In the genomic region with DNA sequence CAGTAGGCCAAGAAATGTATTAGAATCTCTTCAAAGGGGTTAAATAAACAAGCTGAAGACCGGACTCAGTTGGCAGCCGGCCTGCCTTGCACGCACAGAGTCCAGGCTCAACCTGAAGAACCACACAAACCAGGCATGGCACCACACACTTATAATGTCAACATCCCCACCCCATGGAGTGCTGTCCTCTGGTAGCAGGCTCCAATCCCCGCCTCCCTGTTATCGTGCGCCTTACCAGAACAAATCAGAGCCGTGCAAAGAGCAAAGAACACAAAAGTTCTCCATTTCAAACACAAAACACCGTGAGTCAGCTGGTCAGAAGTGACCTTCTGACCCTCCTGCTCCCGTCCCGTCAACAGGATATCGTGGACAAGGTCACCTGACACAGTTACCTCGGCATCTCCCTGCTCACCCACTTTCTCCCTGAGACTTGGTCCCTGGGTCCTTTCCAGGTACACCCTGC, we compare ENCODE assay signal across 11 mouse cellular contexts. TPM values are rescaled to one million over a fixed set of nuclear protein-coding genes. Genes with fewer than 3 reads are reported as not detected.
DNase-seq lines count a peak whose midpoint lies in the region; ATAC-seq lines count a peak whose summit lies in the region.
"Had no signal": no experiment of that assay in that cellular context is flagged by ENCODE, and none has a peak within 500 bp of the region (broad histone marks: within the 10 kb centered on the region; RNA-seq: fewer than 3 reads in every experiment).

No protein-coding gene starts in this region.

- H3K27me3 ChIP-seq in limb, embryonic 15.5 days: no peaks in the 10 kb centered on the region
- no peaks in the 10 kb centered on the region for H3K27me3 ChIP-seq in limb, embryonic 10.5 days (ENCODE audit: low read depth, poor library complexity, severe bottlenecking)
- no peaks in the 10 kb centered on the region for H3K27me3 ChIP-seq in intestine, embryonic 14.5 days (replicated peaks; ENCODE audit: control insufficient read depth, insufficient read depth, low read length)
- no peaks in the 10 kb centered on the region for H3K27me3 ChIP-seq in liver, embryonic 12.5 days (replicated peaks)
- H3K27me3 ChIP-seq in stomach, embryonic 15.5 days (replicated peaks): no peaks in the 10 kb centered on the region

- H3K9ac ChIP-seq in limb, embryonic 15.5 days: no peak overlapping the region
- no peak overlapping the region for H3K9ac ChIP-seq in intestine, embryonic 14.5 days (ENCODE audit: low read length)
- H3K9ac ChIP-seq in liver, embryonic 12.5 days: no peak overlapping the region
- no peak overlapping the region for H3K9ac ChIP-seq in stomach, embryonic 15.5 days

- no peaks in the 10 kb centered on the region for H3K9me3 ChIP-seq in limb, embryonic 15.5 days
- H3K9me3 ChIP-seq in limb, embryonic 10.5 days (replicated peaks): no peaks in the 10 kb centered on the region
- no peaks in the 10 kb centered on the region for H3K9me3 ChIP-seq in intestine, embryonic 14.5 days (ENCODE audit: control insufficient read depth, low read length)
- H3K9me3 ChIP-seq in liver, embryonic 12.5 days (replicated peaks): no peaks in the 10 kb centered on the region
- no peaks in the 10 kb centered on the region for H3K9me3 ChIP-seq in stomach, embryonic 15.5 days

- no peak overlapping the region for H3K4me2 ChIP-seq in limb, embryonic 15.5 days
- H3K4me2 ChIP-seq in intestine, embryonic 14.5 days (ENCODE audit: low read length): peak overlapping the region; percentile 23
- no peak overlapping the region for H3K4me2 ChIP-seq in liver, embryonic 12.5 days
- 0 out of 2 replicates have a peak overlapping the region, but pooled peaks have one; percentile 2 for H3K4me2 ChIP-seq in stomach, embryonic 15.5 days

- H3K4me1 ChIP-seq in limb, embryonic 15.5 days: peaks cover 6% of the 10 kb centered on the region; the same call in 1 of the 2 replicates
- H3K4me1 ChIP-seq in limb, embryonic 10.5 days: peaks cover 3% of the 10 kb centered on the region; the same call in 1 of the 2 replicates
- peaks cover 34% of the 10 kb centered on the region for H3K4me1 ChIP-seq in intestine, embryonic 14.5 days (replicated peaks; ENCODE audit: control insufficient read depth, insufficient read depth, low read length)
- peaks cover 45% of the 10 kb centered on the region for H3K4me1 ChIP-seq in liver, embryonic 12.5 days
- H3K4me1 ChIP-seq in stomach, embryonic 15.5 days: peaks cover 18% of the 10 kb centered on the region

- no peak overlapping the region for H3K4me3 ChIP-seq in limb, embryonic 15.5 days
- no peak overlapping the region for H3K4me3 ChIP-seq in limb, embryonic 10.5 days
- no peak overlapping the region for H3K4me3 ChIP-seq in intestine, embryonic 14.5 days (ENCODE audit: low read depth, low read length)
- no peak overlapping the region for H3K4me3 ChIP-seq in liver, embryonic 12.5 days
- no peak overlapping the region for H3K4me3 ChIP-seq in stomach, embryonic 15.5 days (replicated peaks)

- no peak for ATAC-seq in limb, embryonic 15.5 days (ENCODE audit: insufficient number of reproducible peaks, low FRiP score, low TSS enrichment, low read depth)
- ATAC-seq in intestine, embryonic 14.5 days (replicated peaks; ENCODE audit: low FRiP score, low TSS enrichment, low read depth): no peak
- ATAC-seq in liver, embryonic 12.5 days: peak; percentile 53
- ATAC-seq in stomach, embryonic 15.5 days (ENCODE audit: insufficient read depth, low FRiP score, low read depth): peak; percentile 89
- no peak for ATAC-seq in CD4-positive, CD25-positive, alpha-beta regulatory T cell, adult 4 months
- ATAC-seq: inflammation-experienced regulatory T-cells, adult 6 months had no signal

- 0 out of 2 replicates have a peak overlapping the region, but pooled peaks have one; percentile 0 for H3K27ac ChIP-seq in limb, embryonic 15.5 days
- no peak overlapping the region for H3K27ac ChIP-seq in limb, embryonic 10.5 days
- no peak overlapping the region for H3K27ac ChIP-seq in intestine, embryonic 14.5 days (ENCODE audit: low read depth)
- no peak overlapping the region for H3K27ac ChIP-seq in liver, embryonic 12.5 days
- H3K27ac ChIP-seq in stomach, embryonic 15.5 days: peak overlapping the region; percentile 63

- DNase-seq in limb, embryonic 10.5 days (ENCODE audit: low spot score): no peak
- peak; percentile 56 for DNase-seq in intestine, embryonic 14.5 days (ENCODE audit: low spot score)
- no peak for DNase-seq in right cerebral cortex, postnatal 25 days
- DNase-seq in gastrocnemius, adult 8-10 months (ENCODE audit: low spot score in 2 of 2): no peak
- DNase-seq: cerebellum, adult 8-10 months; thymus, adult 18-20 months had no signal

- 59% methylated on average over 12 of the region's 12 CpGs for WGBS in limb, embryonic 15.5 days
- WGBS in limb, embryonic 10.5 days: 77% methylated on average over 12 of the region's 12 CpGs
- 39% methylated on average over 12 of the region's 12 CpGs for WGBS in intestine, embryonic 14.5 days
- 69% methylated on average over 12 of the region's 12 CpGs for WGBS in liver, embryonic 12.5 days (ENCODE audit: insufficient replicate concordance)
- 39% methylated on average over 12 of the region's 12 CpGs for WGBS in stomach, embryonic 15.5 days

- peaks cover 46% of the 10 kb centered on the region for H3K36me3 ChIP-seq in limb, embryonic 15.5 days
- peaks cover 69% of the 10 kb centered on the region for H3K36me3 ChIP-seq in limb, embryonic 10.5 days
- H3K36me3 ChIP-seq in intestine, embryonic 14.5 days (ENCODE audit: control insufficient read depth, insufficient read depth, low read length): peaks cover 34% of the 10 kb centered on the region
- peaks cover 67% of the 10 kb centered on the region for H3K36me3 ChIP-seq in liver, embryonic 12.5 days
- H3K36me3 ChIP-seq in stomach, embryonic 15.5 days: peaks cover 12% of the 10 kb centered on the region; the same call in 1 of the 2 replicates

RNA-seq across cellular contexts. Expression of gene Spen, which starts 24.2 kb away (rescaled TPM):
- 7.2 and 9.0 TPM in 2 replicates for polyA plus RNA-seq in limb, embryonic 15.5 days (2015; fragmentation: Nextera tagmentation; extraction: Ambion mirVana)
- 11.5 TPM in 2 replicates for polyA plus RNA-seq in limb, embryonic 10.5 days (2016; fragmentation: Nextera tagmentation; extraction: Ambion mirVana)
- polyA plus RNA-seq in intestine, embryonic 14.5 days (2014; fragmentation: Nextera tagmentation; extraction: Ambion mirVana): 12.8 and 14.9 TPM in 2 replicates
- polyA plus RNA-seq in liver, embryonic 12.5 days (2016; fragmentation: Nextera tagmentation; extraction: Ambion mirVana): 9.1 and 9.2 TPM in 2 replicates
- 8.4 and 10.4 TPM in 2 replicates for polyA plus RNA-seq in stomach, embryonic 15.5 days (2015; fragmentation: Nextera tagmentation; extraction: Ambion mirVana)
- 10 to 100 TPM; 12.1 to 18.5 TPM for polyA plus RNA-seq in CD4-positive, CD25-positive, alpha-beta regulatory T cell, adult 4 months (2017; shearing (Covaris generic))
- 10 to 100 TPM; 17.0 to 23.9 (median 23.5) TPM for total RNA-seq in gastrocnemius, adult 8-10 months (2022)

Comparison
In these comparisons a context has a peak if more than half of its experiments do, and no peak if none do; other contexts are left out.
1. H3K27ac ChIP-seq: peak in limb, embryonic 15.5 days (single experiment) and stomach, embryonic 15.5 days (single experiment); none in limb, embryonic 10.5 days (single experiment), intestine, embryonic 14.5 days (single experiment) and liver, embryonic 12.5 days (single experiment).
2. ATAC-seq: peak in liver, embryonic 12.5 days (single experiment) and stomach, embryonic 15.5 days (single experiment); none in limb, embryonic 15.5 days (single experiment), intestine, embryonic 14.5 days (single experiment) and CD4-positive, CD25-positive, alpha-beta regulatory T cell, adult 4 months (single experiment).
3. H3K4me2 ChIP-seq: peak in intestine, embryonic 14.5 days (single experiment) and stomach, embryonic 15.5 days (single experiment); none in limb, embryonic 15.5 days (single experiment) and liver, embryonic 12.5 days (single experiment).